Mouse (Mus musculus) lung, adult 2 months (tissue): ENCODE results near the gene 4930519P11Rik. TPM values are rescaled to one million over a fixed set of nuclear protein-coding genes. Genes with fewer than 3 reads are reported as not detected.

Source experiments
- DNase-seq: peaks from one replicate; pipeline ENCODE4 v3.0.0; 2022
- H3K4me1 ChIP-seq: fragments of 200-500 bp; 2 replicates; pipeline ENCODE4 v1.6.1; 2011; ENCODE audit warnings: low read length; ENCODE audit not compliant: control insufficient read depth, insufficient read depth
- H3K4me3 ChIP-seq: fragments of 200-500 bp; replicated peaks from 2 replicates; pipeline ENCODE3; 2011; ENCODE audit warnings: low read depth, mild to moderate bottlenecking, control low read depth, low read length; ENCODE audit errors: extremely low read depth
- CTCF ChIP-seq: fragments of 200-500 bp; IDR thresholded peaks from 2 replicates; pipeline ENCODE4 v1.5.1; 2011; ENCODE audit warnings: mild to moderate bottlenecking, low read length, control low read depth; ENCODE audit not compliant: insufficient read depth
- POLR2A ChIP-seq: fragments of 200-500 bp; IDR thresholded peaks from 2 replicates; pipeline ENCODE4 v1.6.1; 2011; ENCODE audit warnings: low read depth, mild to moderate bottlenecking, control low read depth, low read length, borderline replicate concordance; ENCODE audit errors: extremely low read depth
- WGBS: fragments of 180-500 bp; shearing (Covaris S2); methylation state at CpG from one replicate; pipeline ENCODE4 v1.1.7; 2018; 5-methylcytosine and 5-hydroxymethylcytosine counted together
- polyA plus RNA-seq: library from polyadenylated mRNA; depleted of rRNA; stranded (reverse); fragments of >200 nt; gene quantifications from 2 replicates; pipeline ENCODE4 v1.2.3, GENCODE M21; 2012; rRNA removed

The 4930519P11Rik gene
- polyA plus RNA-seq = 0.53 and 1.4 TPM in 2 replicates

GRCm38 (mm10) chr2:154613118-154614115, at the start of gene 4930519P11Rik, which contains the start of gene Zfp341:
4930519P11Rik (minus strand) TSS chr2:154613437.
Zfp341 (plus strand) TSS chr2:154613297.
- TF ChIP-seq POLR2A (peak; percentile 71), CTCF (peak; percentile 30)
- Histone ChIP-seq H3K4me3 (peak within 1 kb of the TSS; percentile 75), H3K4me1 (peaks cover 5% of the 10 kb centered on the region)
- WGBS = under 1% methylated on average over 95 of the region's 98 CpGs
- DNase-seq = peak; percentile 81

DNA sequence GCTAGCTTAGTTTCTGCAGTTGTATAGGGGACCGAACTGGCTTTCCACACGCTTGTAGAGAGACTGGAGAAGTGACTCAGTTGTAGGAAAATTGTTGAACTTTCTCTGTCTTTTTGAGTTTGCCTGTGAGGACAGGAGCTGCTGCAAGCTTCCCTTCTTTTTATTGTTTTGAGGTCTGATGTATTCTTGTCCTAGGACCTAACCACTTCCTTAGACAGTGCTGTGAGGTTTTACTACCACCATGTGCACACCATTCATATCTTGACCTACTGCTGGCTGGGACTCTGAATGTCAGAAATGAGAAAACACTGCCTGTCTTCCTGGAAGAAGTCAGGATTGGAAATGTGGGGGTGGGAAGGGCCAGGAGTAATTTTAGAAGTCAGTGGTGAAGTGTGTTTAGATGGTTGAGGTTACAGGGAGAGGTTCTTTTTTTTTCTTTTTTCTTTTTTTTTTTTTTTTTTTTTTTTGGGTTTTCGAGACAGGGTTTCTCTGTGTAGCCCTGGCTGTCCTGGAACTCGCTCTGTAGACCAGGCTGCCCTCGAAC, 46.4 kb upstream of the 4930519P11Rik start:
- Histone ChIP-seq H3K4me1 (peaks cover 18% of the 10 kb centered on the region), H3K4me3 (no peak overlapping the region)
- DNase-seq = no peak
- WGBS = 58% methylated on average over 5 of the region's 5 CpGs
- TF ChIP-seq POLR2A = no peak
- no peak for TF ChIP-seq CTCF

DNA sequence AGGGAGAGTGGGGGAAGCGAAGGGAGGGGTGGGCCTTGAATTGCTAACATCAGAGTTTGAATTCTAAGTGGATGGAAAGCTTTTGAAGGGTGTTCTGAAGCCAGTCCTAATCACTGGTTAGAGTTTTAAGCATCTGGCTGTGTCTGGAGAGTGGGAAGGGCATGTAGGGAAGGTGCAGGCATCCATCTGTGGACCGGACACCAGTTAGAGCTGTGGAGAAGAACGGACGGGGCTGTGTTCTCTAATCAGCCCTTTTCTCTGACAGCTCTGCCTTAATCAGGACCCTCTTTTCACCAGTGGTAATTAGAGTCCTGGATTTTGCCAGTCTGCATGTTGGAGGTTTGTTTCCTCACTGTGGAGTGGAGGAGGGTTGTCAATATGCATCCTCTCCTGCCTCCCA, 45.8 kb upstream of the 4930519P11Rik start:
- WGBS = 68% methylated on average over 4 of the region's 4 CpGs
- TF ChIP-seq POLR2A = no peak
- no peak for TF ChIP-seq CTCF
- no peak for DNase-seq
- Histone ChIP-seq H3K4me3 (no peak overlapping the region), H3K4me1 (peaks cover 18% of the 10 kb centered on the region)

- H3K4me3 ChIP-seq = peak overlapping the region; percentile 85
- DNase-seq = peak; percentile 37
- WGBS = under 1% methylated on average over 12 of the region's 12 CpGs
- peaks cover 18% of the 10 kb centered on the region for H3K4me1 ChIP-seq
- TF ChIP-seq CTCF = no peak
- TF ChIP-seq POLR2A = peak; percentile 65; the same call in 1 of the 2 replicates
These were observed 44.4 kb upstream of the 4930519P11Rik start for GRCm38 (mm10) chr2:154657486-154658237.

- peak overlapping the region; percentile 85 for H3K4me3 ChIP-seq
- DNase-seq = peak; percentile 95
- WGBS = under 1% methylated on average over 67 of the region's 67 CpGs
- TF ChIP-seq POLR2A (peak; percentile 33; the same call in 1 of the 2 replicates), CTCF (no peak)
- peaks cover 18% of the 10 kb centered on the region for H3K4me1 ChIP-seq
These were observed 43.7 kb upstream of the 4930519P11Rik start for GRCm38 (mm10) chr2:154656710-154657485.

GRCm38 (mm10) chr2:154655878-154656414, 42.7 kb upstream of the 4930519P11Rik start:
- WGBS = 45% methylated on average over 2 of the region's 2 CpGs
- H3K4me1 ChIP-seq = peaks cover 15% of the 10 kb centered on the region
- no peak for DNase-seq
- no peak for TF ChIP-seq POLR2A
- TF ChIP-seq CTCF = no peak
- no peak overlapping the region for H3K4me3 ChIP-seq

DNA sequence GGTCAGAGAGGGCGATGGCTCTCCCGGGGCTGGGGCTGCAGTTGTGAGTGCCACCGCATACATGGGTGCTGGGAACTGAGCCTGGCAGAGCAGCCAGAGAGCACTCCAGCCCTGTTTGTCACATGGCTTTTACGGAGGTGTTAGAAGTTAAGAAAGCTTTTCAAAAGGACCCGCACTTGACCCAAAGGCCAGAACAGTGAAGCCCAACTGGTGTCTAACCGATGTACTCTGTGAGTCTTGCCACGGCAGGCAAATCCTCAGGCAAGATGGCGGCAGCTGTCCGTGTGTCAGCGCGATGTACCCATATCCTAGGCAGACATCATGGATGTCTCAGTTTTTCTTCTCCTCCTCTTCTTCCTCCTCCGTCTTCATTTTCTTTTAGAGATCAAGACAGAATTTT, 41.7 kb upstream of the 4930519P11Rik start:
- DNase-seq = no peak
- Histone ChIP-seq H3K4me3 (no peak overlapping the region), H3K4me1 (peaks cover 15% of the 10 kb centered on the region)
- TF ChIP-seq CTCF = no peak
- no peak for TF ChIP-seq POLR2A
- 91% methylated on average over 12 of the region's 12 CpGs for WGBS

DNA sequence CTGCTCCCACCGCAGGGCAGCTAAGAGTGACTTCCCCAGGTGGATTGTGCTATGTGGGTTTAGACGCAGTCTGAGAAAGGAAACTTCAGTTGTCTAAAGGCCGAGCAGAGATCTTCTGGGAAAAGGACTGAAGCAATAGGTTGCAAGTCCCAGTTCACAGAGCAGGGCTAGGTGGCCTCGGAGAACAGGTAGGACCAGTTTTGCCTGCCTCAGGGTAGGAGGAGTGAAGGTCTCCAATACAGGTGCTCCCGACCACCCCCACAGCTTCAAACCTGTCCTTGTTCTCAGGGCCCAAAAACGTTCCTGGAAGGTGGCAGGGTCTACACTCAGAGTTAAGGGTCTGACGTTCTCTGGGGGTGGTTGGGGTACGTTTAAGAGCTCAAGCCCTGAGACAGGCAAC, 38.1 kb upstream of the 4930519P11Rik start, which contains the start of gene Chmp4b:
Gene Chmp4b (plus strand): TSS at position 343 of the 400 bp plus-strand sequence.
- 51% methylated on average over 8 of the region's 8 CpGs for WGBS
- TF ChIP-seq POLR2A (no peak), CTCF (no peak)
- Histone ChIP-seq H3K4me1 (peaks cover 3% of the 10 kb centered on the region; the same call in 1 of the 2 replicates), H3K4me3 (no peak within 1 kb of the TSS)
- peak; percentile 41 for DNase-seq
